Mouse (Mus musculus) kidney, postnatal 0 days (tissue): ENCODE data around the gene Akt1. TPM values are rescaled to one million over a fixed set of nuclear protein-coding genes. Genes with fewer than 3 reads are reported as not detected.
A peak's percentile ranks its signal among the peaks of the same experiment; 100 is the strongest.

Source experiments
- ATAC-seq: fragments of 200-750 bp; cut with Nextera tagmentation; replicated peaks from 2 replicates; pipeline ENCODE4 v1.8.0; 2017; ENCODE audit warnings: low read depth, moderate number of reproducible peaks, moderate TSS enrichment, moderate library complexity; ENCODE audit not compliant: low FRiP score
- DNase-seq: peaks from one replicate; pipeline ENCODE4 v3.0.0-alpha.2; 2016; ENCODE audit warnings: low spot score
- H3K27ac ChIP-seq: fragments of 300-500 bp; sonication (generic); 2 replicates; pipeline ENCODE4 v1.5.1; 2014; ENCODE audit warnings: mild to moderate bottlenecking
- H3K27me3 ChIP-seq: fragments of 300-500 bp; sonication (generic); 2 replicates; pipeline ENCODE4 v1.6.1; 2014; ENCODE audit warnings: low read length, mixed read lengths; ENCODE audit not compliant: insufficient read depth
- H3K36me3 ChIP-seq: fragments of 300-500 bp; sonication (generic); 2 replicates; pipeline ENCODE4 v1.6.1; 2014; ENCODE audit warnings: low read length, mixed read lengths; ENCODE audit not compliant: insufficient read depth
- H3K4me1 ChIP-seq: fragments of 300-500 bp; sonication (generic); replicated peaks from 2 replicates; pipeline ENCODE4 v1.6.1; 2014; ENCODE audit warnings: antibody characterized with exemption, low read length, mixed read lengths; ENCODE audit not compliant: insufficient read depth
- H3K4me2 ChIP-seq: fragments of 300-500 bp; sonication (generic); 2 replicates; pipeline ENCODE4 v1.6.1; 2014; ENCODE audit warnings: mild to moderate bottlenecking, low read length, moderate library complexity, mixed read lengths
- H3K4me3 ChIP-seq: fragments of 300-500 bp; sonication (generic); replicated peaks from 2 replicates; pipeline ENCODE4 v1.5.1; 2014; ENCODE audit warnings: low read depth, low read length
- H3K9ac ChIP-seq: fragments of 300-500 bp; sonication (generic); 2 replicates; pipeline ENCODE4 v1.6.1; 2014; ENCODE audit warnings: low read depth, low read length
- H3K9me3 ChIP-seq: fragments of 300-500 bp; sonication (generic); replicated peaks from 2 replicates; pipeline ENCODE4 v1.6.1; 2016; ENCODE audit warnings: low read length, inconsistent platforms, mixed read lengths
- CTCF ChIP-seq: IDR thresholded peaks from 2 replicates; pipeline ENCODE4 v1.5.1; 2016; ENCODE audit warnings: antibody characterized with exemption, low read depth, mild to moderate bottlenecking, moderate library complexity
- WGBS: fragments of 180-500 bp; shearing (Covaris S2); extraction: QIAGEN DNeasy Blood & Tissue Kit; methylation state at CpG from one replicate; pipeline ENCODE4 v1.1.7; 2014; 5-methylcytosine and 5-hydroxymethylcytosine counted together
- microRNA-seq: library from miRNA; unstranded; fragments of <30 nt; microRNA quantifications from one replicate; pipeline ENCODE4, GENCODE M21; 2016
- polyA plus RNA-seq: library from polyadenylated mRNA; unstranded; fragments of >200 nt; fragmentation: Nextera tagmentation; extraction: Ambion mirVana; gene quantifications from 2 replicates; pipeline ENCODE4 v1.2.1, GENCODE M21; 2015

Gene Akt1
- polyA plus RNA-seq, 1 experiment from 2014 or later = 114 TPM

GRCm38 (mm10) chr12:112609031-112609430 lies 65.7 kb downstream of the Akt1 start:
- Histone ChIP-seq H3K36me3 (no peaks in the 10 kb centered on the region), H3K27ac (no peak overlapping the region), H3K27me3 (no peaks in the 10 kb centered on the region)

GRCm38 (mm10) chr12:112606998-112607397 lies 67.7 kb downstream of the Akt1 start:
- ATAC-seq (no peak), DNase-seq (no peak)
- Histone ChIP-seq H3K36me3 (0 out of 2 replicates have a peak, but pooled peaks cover 2% of the 10 kb centered on the region), H3K27ac (no peak overlapping the region), H3K4me2 (no peak overlapping the region), H3K9me3 (no peaks in the 10 kb centered on the region), H3K4me3 (no peak overlapping the region), H3K9ac (no peak overlapping the region), H3K4me1 (no peaks in the 10 kb centered on the region), H3K27me3 (no peaks in the 10 kb centered on the region)
- 71% methylated on average over 6 of the region's 6 CpGs for whole genome bisulfite sequencing
- TF ChIP-seq CTCF = no peak

More at GRCm38 (mm10) chr12:112609031-112609430, 65.7 kb downstream of the Akt1 start:
- no peak overlapping the region for H3K9ac ChIP-seq
- H3K4me2 ChIP-seq = no peak overlapping the region
- no peaks in the 10 kb centered on the region for H3K9me3 ChIP-seq
- 84% methylated on average over 10 of the region's 10 CpGs for WGBS
- DNase-seq (no peak), ATAC-seq (no peak)
- no peaks in the 10 kb centered on the region for H3K4me1 ChIP-seq
- no peak for TF ChIP-seq CTCF
- H3K4me3 ChIP-seq = no peak overlapping the region

- no peak overlapping the region for H3K4me3 ChIP-seq
- DNase-seq (peak; percentile 86), ATAC-seq (peak; percentile 51)
Measured at GRCm38 (mm10) chr12:112605766-112606165, 68.9 kb downstream of the Akt1 start.

GRCm38 (mm10) chr12:112604709-112605649 lies 69.7 kb downstream of the Akt1 start:
- 64% methylated on average over 20 of the region's 20 CpGs for WGBS
- Histone ChIP-seq H3K27ac (no peak overlapping the region), H3K27me3 (no peaks in the 10 kb centered on the region), H3K9me3 (no peaks in the 10 kb centered on the region), H3K4me2 (no peak overlapping the region), H3K36me3 (0 out of 2 replicates have a peak, but pooled peaks cover 2% of the 10 kb centered on the region), H3K9ac (no peak overlapping the region), H3K4me3 (no peak overlapping the region), H3K4me1 (no peaks in the 10 kb centered on the region)
- ATAC-seq (peak; percentile 65), DNase-seq (peak; percentile 89)
- TF ChIP-seq CTCF = peak; percentile 58; the same call in 1 of the 2 replicates

More at GRCm38 (mm10) chr12:112605766-112606165, 68.9 kb downstream of the Akt1 start:
- H3K9ac ChIP-seq = no peak overlapping the region
- 49% methylated on average over 6 of the region's 6 CpGs for WGBS
- no peaks in the 10 kb centered on the region for H3K9me3 ChIP-seq
- H3K27ac ChIP-seq = no peak overlapping the region
- H3K36me3 ChIP-seq = 0 out of 2 replicates have a peak, but pooled peaks cover 2% of the 10 kb centered on the region
- H3K4me1 ChIP-seq = no peaks in the 10 kb centered on the region
- H3K27me3 ChIP-seq = no peaks in the 10 kb centered on the region
- peak; percentile 94 for TF ChIP-seq CTCF
- no peak overlapping the region for H3K4me2 ChIP-seq

- WGBS = 74% methylated on average over 5 of the region's 5 CpGs
- TF ChIP-seq CTCF = no peak
- Histone ChIP-seq H3K27ac (no peak overlapping the region), H3K4me2 (no peak overlapping the region), H3K36me3 (0 out of 2 replicates have a peak, but pooled peaks cover 2% of the 10 kb centered on the region), H3K4me3 (no peak overlapping the region), H3K9me3 (no peaks in the 10 kb centered on the region), H3K4me1 (no peaks in the 10 kb centered on the region), H3K9ac (no peak overlapping the region), H3K27me3 (no peaks in the 10 kb centered on the region)
- ATAC-seq (no peak), DNase-seq (no peak)
Measured at GRCm38 (mm10) chr12:112604022-112604421, 70.7 kb downstream of the Akt1 start.

Small RNAs within 50 kb of the gene (microRNA-seq; reads per million reads assigned to microRNA genes)
- not detected for gene Mir6939

Other genes with a start within 250 kb of the Akt1 start
- gene A530016L24Rik, start 185.4 kb downstream of the Akt1 start, polyA plus RNA-seq = 0.36 and 0.43 TPM in 2 replicates
- gene Tmem179, start 158.1 kb downstream of the Akt1 start, polyA plus RNA-seq = 0.25 and 0.27 TPM in 2 replicates
- gene Inf2, start 86.1 kb downstream of the Akt1 start, polyA plus RNA-seq = 2.5 and 3.8 TPM in 2 replicates
- 13.4 and 14.5 TPM in 2 replicates for gene Adssl1, start 54.8 kb downstream of the Akt1 start, polyA plus RNA-seq
- gene Siva1, start 30.2 kb downstream of the Akt1 start, polyA plus RNA-seq = 202 and 209 TPM in 2 replicates
- 5.9 and 6.7 TPM in 2 replicates for gene Zbtb42, start 3.9 kb upstream of the Akt1 start, polyA plus RNA-seq
- gene Cep170b, start 45.6 kb upstream of the Akt1 start, polyA plus RNA-seq = 13.6 and 13.9 TPM in 2 replicates
- gene Pld4, start 85.8 kb upstream of the Akt1 start, polyA plus RNA-seq = 7.8 TPM in 2 replicates
- gene Ahnak2, start 127.8 kb upstream of the Akt1 start, polyA plus RNA-seq = 0.22 and 0.50 TPM in 2 replicates
- 16.0 and 18.4 TPM in 2 replicates for gene Clba1, start 134.1 kb upstream of the Akt1 start, polyA plus RNA-seq
- gene Cdca4, start 154.5 kb upstream of the Akt1 start, polyA plus RNA-seq = 56.6 and 64.5 TPM in 2 replicates
- 0.10 and 0.11 TPM in 2 replicates for gene Gpr132, start 193.3 kb upstream of the Akt1 start, polyA plus RNA-seq